Mouse (Mus musculus) spleen, adult 12 weeks (tissue): Measurements from ENCODE around the gene Ipo11.
A peak's percentile ranks its signal among the peaks of the same experiment; 100 is the strongest.

Source experiments
- DNase-seq: peaks from one replicate; pipeline ENCODE4 v3.0.0; 2022; ENCODE audit warnings: low spot score

Gene Ipo11

DNA sequence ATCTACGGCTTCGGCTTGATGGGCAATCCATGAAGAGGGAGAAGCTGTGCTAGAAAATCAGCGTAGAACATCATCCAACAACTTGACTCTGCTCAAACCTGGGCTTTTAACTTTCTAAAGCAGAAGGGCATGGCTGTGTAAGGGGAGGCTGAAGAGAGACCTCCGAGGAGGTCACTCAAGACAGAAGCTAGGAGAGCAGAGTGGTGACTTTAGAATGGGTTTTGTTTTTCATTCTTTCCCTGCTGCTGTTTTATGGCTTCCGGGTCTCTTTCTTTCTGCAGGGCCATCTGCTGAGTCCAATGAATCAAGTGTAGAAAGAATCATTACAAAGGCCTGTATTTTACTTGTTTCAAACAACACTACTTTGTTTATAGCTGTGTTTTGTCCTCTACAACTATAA is 119.7 kb downstream of the Ipo11 start:
- DNase-seq: no peak

DNA sequence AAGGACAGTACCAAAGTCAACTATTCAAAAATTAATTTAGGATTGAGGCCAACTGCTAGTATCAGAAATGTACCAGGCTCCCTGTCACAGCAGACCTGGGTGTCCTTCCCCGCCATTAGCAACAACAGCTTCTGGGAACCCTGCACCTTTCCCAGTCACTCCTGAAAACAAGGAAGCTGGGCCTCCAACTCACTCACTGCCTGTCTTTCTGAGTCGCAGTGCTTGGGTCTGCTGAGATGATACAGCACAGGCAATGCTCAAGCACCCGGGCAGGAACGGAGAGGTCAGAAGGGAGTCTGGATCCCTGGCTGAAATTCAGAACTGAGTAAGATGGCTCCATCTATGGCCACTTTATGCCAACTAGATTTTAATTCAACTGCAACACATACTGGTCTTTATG is 123.2 kb downstream of the Ipo11 start:
- DNase-seq: no peak

DNA sequence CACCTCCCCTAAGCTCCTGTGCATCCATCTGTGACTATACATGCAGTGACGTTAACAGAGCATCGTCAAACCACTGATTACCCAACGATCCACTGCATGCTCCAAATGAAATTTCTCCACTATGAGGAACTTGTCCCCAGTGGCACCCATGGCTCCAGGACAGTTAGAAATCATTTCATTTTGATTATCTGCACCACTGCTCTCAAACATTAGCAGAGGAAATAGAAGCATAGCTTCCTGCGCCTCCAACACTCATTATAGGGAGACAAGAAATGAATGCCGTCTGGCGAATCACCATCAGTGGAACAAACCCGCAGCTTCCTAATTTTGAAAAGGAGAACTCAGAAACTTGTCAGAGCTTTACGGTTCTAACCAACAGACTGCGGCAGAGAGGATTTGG is 123.7 kb downstream of the Ipo11 start:
- DNase-seq: peak; percentile 13

DNA sequence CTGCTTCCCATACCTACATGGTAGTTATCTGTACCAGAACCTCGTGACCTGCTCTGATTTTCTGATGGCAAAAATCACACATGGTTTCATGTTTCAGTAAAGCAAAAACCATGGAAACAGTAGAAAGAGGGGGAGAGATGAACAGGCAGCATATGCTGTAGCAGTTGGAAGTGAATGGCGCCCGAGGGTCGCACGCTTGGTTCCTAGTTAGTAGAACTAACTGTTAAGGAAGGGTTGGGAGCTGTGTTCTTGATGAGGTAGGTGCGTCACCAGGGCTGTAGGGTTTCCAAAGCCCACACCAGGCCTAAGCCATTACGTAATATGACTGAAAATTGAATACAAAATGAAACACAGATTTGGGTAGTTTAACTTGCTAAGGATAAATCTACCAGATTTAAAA is 126.6 kb downstream of the Ipo11 start:
- DNase-seq: no peak

DNA sequence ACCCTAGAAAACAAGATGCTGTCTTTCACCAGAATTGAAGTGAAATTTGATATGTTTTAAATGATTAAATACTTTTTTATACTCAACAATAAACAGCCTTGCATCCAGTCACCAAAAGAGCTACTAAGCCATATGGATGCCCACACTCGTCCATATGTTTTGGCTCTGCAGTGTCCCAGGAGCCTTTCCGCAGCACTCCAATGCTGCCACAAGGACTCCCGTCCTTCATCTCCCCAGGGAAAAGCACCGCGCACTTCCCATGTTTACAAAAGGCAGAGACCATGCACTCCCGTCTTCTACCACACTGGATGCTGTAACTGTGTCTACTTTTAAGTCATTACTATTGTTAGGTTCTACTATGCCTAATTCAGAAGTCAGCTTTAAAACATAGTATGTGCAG is 127.9 kb downstream of the Ipo11 start:
- DNase-seq: no peak

DNA sequence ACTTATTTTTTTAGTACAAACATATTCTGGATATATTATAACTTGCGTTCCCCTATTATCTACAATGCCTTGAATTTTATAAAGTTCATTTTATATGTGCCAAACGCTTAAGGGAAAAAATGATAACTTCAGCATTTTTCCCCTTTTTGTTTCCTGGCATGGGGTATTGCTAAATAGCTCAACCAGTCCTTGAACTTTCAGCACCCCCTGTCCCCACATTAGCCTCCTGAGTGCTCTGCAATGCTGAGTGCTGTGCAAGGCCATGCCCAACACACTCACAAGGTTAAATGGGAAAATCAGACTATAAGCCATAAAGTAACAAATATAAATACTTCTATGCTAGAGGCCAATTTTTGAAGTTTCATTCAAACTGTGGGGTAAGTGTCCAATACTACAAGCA is 128.4 kb downstream of the Ipo11 start:
- DNase-seq: no peak

DNA sequence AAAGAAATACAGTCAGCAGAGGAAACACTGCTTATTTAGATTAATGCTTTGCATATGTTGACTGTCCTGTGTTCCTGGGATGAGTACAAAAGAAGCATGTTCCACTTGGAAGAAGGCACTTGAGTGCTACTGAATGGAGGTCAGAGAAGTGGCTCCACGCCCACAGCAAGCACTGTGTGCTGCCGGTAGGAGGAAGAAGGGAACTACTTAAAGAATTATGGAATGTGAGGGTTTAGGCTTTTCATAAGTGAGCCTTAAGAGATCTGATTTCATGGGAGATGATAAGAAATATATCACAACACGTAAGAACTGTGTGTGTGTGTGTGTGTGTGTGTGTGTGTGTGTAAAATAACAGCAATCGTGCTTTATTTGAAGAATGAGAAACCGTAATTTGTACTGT is 129.5 kb downstream of the Ipo11 start:
- DNase-seq: no peak

DNA sequence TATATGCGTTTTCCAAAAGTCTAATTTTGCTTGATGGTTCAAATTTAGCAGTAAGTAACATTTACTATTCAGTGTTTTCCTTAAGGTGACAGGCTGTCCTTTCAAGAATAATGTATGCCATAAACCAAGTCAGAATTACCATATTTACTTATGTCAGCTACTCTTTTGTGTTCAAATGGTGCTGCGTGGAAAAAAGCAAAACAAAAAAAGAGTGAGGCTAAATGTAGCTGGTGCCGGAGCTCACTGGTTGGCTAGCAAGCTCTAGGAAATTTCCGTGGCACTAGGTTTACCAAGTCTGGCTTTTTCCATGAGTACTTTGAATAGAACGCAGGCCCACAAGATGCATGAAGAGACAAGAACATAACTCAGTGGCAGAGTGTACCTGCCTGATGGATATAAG is 131.6 kb downstream of the Ipo11 start:
- no peak for DNase-seq

DNA sequence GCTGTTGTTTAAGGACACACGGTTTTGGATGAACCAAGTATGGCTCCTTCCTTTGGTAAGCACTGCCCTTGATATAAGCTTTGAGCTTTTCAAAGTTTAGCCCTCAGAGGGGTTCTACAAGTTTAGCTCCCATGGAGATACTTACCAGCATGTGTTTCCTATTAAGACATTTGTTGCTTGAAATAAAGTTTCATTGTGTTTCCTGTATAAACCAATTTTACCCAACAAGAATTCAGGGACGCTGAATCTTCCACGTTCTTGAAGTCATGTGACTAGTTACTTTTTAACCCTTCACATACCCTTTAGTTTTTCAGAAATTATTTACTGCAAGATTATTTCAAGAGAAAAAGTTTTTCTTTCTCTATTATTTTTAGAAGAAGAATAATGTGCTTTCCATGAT is 138.7 kb downstream of the Ipo11 start:
- DNase-seq: no peak

DNA sequence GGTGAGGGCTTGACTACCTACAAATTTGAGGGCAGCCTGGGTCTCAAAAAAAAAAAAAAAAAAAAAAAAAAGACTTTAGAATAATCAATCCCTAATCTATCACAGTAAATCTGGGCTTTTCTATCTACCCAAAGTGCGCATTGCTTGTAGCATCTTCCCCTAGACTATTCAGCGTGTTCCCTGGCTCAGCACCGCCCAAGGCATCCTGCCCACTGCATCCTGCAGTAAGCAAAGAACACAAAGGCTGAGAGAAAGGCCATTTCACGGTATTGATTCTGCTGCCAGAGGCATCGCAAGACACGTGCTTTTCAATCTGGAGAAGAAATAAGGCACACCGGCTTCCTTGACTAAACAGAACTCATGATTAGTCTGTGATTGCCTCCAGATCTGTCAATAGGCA is 147.9 kb downstream of the Ipo11 start:
- DNase-seq: no peak

DNA sequence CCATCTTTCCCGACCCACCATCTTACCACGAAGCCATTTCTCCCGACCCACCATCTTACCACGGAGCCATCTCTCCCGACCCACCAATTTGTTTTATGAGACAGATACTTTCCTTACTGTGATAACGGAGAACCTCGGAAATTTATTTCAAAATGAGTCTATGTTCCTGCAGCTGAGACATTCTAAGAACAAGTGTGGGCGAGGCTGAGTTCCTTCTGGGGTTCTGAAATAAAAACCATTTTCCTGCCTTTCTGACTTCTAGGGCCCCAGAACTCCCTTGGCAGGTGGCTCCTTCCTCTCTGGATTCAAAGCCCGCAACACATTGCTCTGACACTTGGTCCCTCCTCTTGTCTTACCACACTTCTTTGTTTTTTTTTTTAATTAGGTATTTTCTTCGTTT is 168.0 kb downstream of the Ipo11 start:
- no peak for DNase-seq

DNA sequence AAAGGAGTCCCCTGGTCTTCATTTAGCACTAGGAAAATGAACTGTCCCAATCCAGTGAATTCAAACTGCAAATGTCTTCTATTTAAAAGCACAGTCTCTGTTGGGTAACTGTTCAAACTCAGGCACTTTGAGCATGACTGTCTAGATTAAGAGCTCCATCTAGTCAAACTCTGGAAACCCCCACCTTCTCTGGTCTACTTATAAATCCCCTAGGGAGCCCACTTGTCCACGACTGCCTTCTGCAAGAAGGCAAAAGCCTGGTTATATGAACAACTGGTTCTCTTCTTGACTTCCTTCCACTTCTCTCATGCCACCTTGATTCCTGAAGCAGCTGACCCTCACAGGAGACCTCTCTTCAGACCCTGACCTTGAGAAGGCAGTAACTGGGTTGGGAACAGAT is 174.1 kb downstream of the Ipo11 start:
- DNase-seq: no peak

DNA sequence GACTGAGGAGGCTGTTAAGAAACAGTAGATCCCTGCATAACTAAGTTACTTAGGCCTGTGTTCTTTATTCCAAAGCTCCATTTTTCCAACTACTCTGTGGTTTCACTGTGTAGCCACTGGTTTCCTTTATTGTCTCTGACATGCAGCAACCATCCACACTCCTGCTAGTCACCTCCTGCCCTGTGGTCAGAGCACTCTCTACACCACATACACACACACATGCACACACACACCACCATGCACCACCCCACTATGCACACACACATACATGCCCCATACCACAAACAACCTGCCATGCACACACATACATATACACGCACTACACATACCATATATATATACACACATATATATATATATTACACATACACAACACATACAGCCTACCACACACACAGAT is 175.1 kb downstream of the Ipo11 start:
- no peak for DNase-seq

DNA sequence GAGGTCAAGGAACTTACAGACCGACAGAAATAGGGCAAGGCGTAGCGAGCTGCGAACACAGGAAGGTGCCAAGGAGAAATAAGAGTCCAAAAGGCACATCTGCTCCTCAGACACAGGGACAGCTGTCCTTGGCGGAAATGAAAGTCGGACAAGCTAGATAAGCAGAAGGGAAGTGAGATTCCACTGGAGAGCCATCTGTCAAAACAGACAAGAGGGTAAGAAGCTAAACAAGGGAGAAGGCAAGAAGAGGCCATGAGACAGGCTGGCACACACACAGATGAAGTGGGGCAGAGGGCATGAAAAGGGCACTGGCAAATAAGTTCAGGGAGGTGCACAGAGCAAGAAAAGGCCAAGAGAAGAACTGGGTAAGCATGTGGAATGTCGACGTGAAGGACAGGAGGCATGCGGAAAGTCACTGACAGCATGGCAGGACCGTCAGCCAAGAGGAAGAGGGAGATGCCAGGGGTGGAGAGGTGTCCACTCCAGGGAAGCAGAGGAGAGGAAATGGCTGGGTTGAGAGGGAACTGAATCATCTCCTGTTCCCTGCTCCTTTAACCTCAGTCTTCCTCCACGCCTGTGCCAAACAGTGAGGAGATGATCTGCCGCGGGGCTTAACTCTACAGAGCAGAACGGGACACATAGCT is 176.4 kb downstream of the Ipo11 start:
- DNase-seq: no peak

DNA sequence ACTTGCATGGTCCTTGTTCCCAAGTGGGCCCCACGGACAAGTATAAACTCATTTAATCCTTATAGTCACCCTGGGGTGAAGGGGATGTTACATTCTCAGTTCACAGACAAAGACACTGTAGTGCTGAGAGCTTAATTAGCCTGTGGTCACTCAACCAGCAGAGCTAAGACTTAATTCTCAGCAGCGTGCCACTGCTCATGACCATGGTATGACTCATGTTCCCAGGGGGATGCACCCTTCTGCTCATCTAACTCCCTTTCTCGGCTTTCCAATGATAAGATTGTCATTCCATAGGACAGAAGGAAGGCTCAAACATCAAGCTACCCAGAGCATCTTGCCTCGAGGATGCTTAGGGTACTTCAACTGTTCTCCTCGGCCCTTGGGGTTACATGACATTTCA is 180.9 kb downstream of the Ipo11 start:
- DNase-seq: no peak

DNA sequence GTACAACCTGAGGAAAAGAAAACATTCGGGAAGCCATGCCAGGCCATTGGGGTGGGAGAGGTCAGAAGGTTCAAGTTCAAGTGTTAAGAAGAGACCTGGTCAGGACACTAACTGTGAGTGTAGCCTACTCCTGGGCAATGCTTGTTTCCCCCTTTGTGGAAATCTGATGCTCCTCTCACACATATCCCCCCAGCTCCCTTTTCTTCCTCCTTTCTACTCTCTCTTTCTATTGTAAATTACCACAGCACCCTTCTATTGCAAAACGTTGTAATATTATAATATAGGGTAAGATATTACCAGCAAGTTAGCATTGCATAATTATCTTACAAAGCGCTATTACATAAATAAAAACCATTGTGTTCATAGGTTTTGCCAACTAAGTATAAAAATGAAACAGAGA is 182.5 kb downstream of the Ipo11 start:
- DNase-seq: no peak

DNA sequence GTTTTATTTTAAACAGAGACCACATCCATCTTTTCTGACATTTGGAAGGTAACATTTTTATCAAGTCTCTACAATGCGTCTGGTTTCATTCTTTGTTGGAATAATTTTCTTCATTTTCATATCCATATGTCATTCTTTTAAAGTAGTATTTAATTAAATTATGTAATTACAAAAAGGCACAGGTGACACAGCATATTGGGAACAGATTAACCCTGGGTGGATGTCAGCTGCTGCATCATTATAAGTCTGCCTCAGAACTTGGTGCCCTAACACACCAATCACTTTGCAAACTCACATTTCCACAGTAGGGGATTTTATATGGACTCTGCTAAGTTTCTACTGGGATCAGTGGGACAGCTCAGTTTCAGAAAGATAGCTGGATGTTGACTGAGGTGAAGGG is 184.8 kb downstream of the Ipo11 start:
- DNase-seq: no peak

DNA sequence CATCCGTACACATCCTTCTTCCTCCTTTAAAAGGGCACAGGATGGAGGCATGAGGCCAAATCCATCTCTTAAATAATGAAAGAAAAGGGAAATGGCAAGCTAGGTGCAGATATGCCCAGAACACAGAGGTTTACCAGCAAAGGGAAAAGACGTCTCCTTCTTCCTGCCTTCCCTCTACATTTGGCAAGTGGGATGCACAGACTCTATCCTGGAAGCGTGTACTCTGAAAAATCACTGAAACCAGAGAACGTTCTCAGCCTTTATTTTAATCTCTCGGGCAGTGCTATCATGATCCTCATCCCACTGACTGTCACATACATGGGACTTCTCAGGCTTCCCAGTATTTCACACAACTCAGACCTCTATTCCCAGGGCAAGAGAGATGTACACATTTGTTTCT is 189.9 kb downstream of the Ipo11 start:
- no peak for DNase-seq

DNA sequence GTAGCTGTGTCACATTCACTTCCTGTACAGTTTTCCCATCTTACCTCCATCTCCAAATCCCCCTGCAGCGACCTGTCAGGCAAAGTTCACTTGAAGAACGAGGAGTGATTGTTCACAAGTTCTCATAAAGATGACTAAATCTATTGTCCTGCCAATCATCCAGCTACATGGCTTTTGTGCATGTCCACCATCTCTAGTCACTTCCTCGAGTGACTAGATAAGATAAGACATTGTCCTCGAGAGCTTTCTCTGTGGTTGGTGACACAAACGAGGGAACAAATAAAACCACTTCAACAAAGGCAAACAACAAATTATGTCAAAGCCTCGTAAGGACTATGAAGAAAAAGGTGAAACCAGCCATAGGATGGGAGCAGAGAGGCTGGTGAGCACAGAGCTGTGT is 191.6 kb downstream of the Ipo11 start:
- no peak for DNase-seq
